Mouse (Mus musculus): ENCODE results near the gene Cd84. TPM values are rescaled to one million over a fixed set of nuclear protein-coding genes. Genes with fewer than 3 reads are reported as not detected.

Gene Cd84
- polyA plus RNA-seq, 1 experiment: 1.0 TPM

DNA sequence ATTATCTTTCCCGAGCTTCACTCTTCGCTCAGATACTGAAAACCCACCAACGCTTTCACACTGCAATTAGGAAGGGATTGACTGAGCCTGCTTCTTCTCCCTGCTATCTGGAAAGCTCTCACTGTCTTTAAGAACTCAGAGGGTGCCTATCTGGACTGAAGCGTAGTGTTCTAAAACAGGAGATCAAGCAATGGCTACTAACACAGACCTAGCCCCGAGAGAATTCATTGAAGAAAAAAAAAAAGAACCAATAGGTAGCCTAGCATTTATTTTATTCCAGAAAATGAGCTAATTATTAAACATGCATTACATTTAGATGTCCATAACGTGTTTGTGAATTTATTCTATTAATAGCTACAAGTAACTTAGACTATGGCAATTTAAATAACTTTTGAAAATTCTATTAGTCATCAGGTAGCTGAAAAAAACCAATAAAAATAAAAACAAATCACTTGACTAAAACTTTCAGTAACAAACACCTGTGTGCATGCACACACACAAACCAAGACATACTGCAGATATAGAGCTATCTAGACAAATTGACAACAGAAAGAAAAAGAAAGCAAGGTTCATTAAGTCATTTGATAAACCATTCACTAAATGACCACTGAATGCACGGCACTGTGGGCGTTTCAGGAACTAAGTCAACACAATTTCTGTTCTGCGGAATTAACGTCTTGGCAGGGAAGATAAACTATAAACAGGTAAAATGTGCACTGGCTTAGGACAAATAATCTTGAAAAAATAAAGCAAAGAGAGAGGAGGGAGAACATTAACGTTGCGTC lies 78.8 kb downstream of the Cd84 start:
- no peak for DNase-seq
- no peaks in the 10 kb centered on the region for H3K4me1 ChIP-seq (ENCODE audit: control insufficient read depth, insufficient read depth, low read length)
- no peak overlapping the region for H3K4me3 ChIP-seq (replicated peaks; ENCODE audit: insufficient read depth, low read depth, low read length)
- no peak overlapping the region for H3K27ac ChIP-seq (ENCODE audit: insufficient read depth, low read length)
- WGBS: 84% methylated on average over 12 of the region's 12 CpGs
- no peaks in the 10 kb centered on the region for H3K27me3 ChIP-seq (ENCODE audit: control insufficient read depth, insufficient read depth, low read length)
- TF ChIP-seq CTCF (IDR thresholded peaks at IDR 0.05; ENCODE audit: borderline replicate concordance, insufficient read depth, low read depth, low read length): no peak

DNA sequence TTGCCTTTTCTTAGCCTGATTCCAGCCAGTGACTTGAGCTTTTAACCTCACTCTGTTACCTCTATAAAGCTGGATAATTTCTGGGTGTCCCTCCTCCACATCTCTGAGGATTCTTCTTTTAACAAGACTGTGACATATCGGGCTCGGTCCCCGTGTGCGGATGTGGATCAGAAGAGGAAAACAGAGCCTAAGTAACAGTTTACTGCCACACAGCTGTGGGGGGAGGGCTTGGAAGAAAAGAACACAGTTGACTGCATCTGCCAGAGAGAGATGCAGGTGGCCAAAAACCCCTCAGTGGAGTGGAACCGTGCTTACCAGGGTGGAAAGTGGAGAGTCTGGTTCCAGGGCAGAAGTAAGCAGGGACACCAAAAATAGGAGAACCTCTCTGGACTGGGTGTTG lies 79.7 kb downstream of the Cd84 start:
- Histone ChIP-seq H3K4me3 (replicated peaks; ENCODE audit: insufficient read depth, low read depth, low read length) (no peak overlapping the region), H3K4me1 (ENCODE audit: control insufficient read depth, insufficient read depth, low read length) (no peaks in the 10 kb centered on the region), H3K27me3 (ENCODE audit: control insufficient read depth, insufficient read depth, low read length) (no peaks in the 10 kb centered on the region), H3K27ac (ENCODE audit: insufficient read depth, low read length) (no peak overlapping the region)
- WGBS: 66% methylated on average over 5 of the region's 5 CpGs
- TF ChIP-seq CTCF (IDR thresholded peaks at IDR 0.05; ENCODE audit: borderline replicate concordance, insufficient read depth, low read depth, low read length) (no peak), POLR2A (IDR thresholded peaks at IDR 0.05; ENCODE audit: borderline replicate concordance, insufficient read depth, low read length) (no peak)
- no peak for DNase-seq

DNA sequence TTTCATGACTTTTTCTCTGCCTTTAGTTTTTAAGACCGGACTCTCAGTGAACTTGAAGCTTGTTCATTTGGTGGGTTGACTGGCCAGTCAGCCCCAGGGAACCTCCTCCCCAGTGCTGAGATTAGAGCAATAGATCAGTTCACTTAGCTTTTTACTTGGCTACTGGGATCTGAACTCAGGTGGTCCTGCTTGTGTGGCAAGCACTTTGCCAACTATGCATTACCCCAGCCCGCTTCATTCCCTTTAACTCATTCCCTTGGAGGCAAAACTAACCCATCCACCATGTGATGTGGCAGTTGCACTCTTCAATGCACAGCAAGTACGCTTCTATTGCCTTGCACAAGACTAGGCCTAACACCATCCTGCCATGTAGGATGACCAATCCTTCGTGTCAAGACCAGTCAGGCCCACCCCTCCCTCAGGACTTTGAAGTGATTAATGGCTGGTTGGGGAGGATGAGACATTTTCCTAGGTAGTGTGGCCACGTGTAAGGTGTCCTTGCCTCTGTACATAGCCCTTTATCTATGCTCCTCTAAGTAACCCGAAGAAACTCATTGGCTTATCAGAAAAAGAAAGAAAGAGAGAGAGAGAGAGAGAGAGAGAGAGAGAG lies 80.5 kb downstream of the Cd84 start:
- Histone ChIP-seq H3K4me1 (ENCODE audit: control insufficient read depth, insufficient read depth, low read length) (no peaks in the 10 kb centered on the region), H3K4me3 (replicated peaks; ENCODE audit: insufficient read depth, low read depth, low read length) (no peak overlapping the region), H3K27ac (ENCODE audit: insufficient read depth, low read length) (no peak overlapping the region), H3K27me3 (ENCODE audit: control insufficient read depth, insufficient read depth, low read length) (no peaks in the 10 kb centered on the region)
- 78% methylated on average over 6 of the region's 6 CpGs for WGBS
- DNase-seq: no peak
- TF ChIP-seq CTCF (IDR thresholded peaks at IDR 0.05; ENCODE audit: borderline replicate concordance, insufficient read depth, low read depth, low read length) (no peak), POLR2A (IDR thresholded peaks at IDR 0.05; ENCODE audit: borderline replicate concordance, insufficient read depth, low read length) (no peak)

DNA sequence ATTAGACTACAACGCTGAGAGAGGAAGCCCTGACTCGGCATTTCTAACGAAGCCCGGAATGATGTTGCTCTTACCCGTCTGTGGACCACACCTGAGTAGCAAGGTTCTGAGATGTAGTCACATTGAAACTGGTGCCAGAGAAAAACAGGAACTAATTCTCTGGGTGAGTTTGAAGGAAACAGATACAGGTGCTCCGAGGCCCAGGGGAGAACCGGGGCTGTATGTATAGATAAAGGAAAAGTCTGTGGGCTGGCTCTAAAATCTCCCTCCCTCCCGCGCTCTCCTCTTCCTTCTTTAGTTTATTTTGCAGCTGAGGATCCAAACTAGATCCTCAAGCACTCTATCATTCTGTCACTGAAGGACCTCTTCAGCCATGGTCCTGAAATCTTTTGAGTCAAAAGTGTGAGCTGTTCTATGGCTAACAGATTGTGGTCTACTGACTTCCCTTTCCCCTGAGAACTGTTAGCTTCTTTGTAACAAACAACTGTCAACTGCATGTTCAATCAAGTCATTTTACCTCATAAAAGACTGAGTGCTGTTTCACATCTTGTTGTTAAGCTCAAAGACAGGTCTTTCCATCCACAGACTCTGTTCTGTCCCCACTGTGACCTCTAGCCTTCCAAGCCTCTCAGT lies 81.6 kb downstream of the Cd84 start:
- TF ChIP-seq CTCF (IDR thresholded peaks at IDR 0.05; ENCODE audit: borderline replicate concordance, insufficient read depth, low read depth, low read length) (no peak), POLR2A (IDR thresholded peaks at IDR 0.05; ENCODE audit: borderline replicate concordance, insufficient read depth, low read length) (no peak)
- WGBS: 89% methylated on average over 9 of the region's 9 CpGs
- Histone ChIP-seq H3K27me3 (ENCODE audit: control insufficient read depth, insufficient read depth, low read length) (no peaks in the 10 kb centered on the region), H3K27ac (ENCODE audit: insufficient read depth, low read length) (no peak overlapping the region), H3K4me3 (replicated peaks; ENCODE audit: insufficient read depth, low read depth, low read length) (no peak overlapping the region), H3K4me1 (ENCODE audit: control insufficient read depth, insufficient read depth, low read length) (no peaks in the 10 kb centered on the region)
- no peak for DNase-seq

DNA sequence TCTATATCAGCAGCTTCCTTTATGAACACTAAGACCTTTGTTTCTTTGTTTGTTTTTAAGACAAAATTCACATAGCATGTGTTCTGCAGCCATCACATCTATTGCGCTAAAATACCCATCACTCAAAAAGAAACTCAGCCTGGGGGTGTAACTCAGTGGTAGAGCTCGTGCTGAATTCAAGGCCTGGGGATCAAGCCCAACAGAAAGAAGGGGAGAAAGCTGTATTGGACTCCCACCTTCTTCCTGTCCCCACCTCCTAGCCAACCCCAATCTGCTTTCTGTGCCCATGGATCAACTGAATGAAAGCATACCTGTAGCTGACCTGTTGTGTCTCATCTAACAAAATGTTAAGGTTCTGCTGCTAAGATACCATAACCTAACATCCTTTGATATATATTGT lies 82.1 kb downstream of the Cd84 start:
- Histone ChIP-seq H3K27me3 (ENCODE audit: control insufficient read depth, insufficient read depth, low read length) (no peaks in the 10 kb centered on the region), H3K27ac (ENCODE audit: insufficient read depth, low read length) (no peak overlapping the region), H3K4me1 (ENCODE audit: control insufficient read depth, insufficient read depth, low read length) (no peaks in the 10 kb centered on the region), H3K4me3 (replicated peaks; ENCODE audit: insufficient read depth, low read depth, low read length) (no peak overlapping the region)
- DNase-seq: no peak
- TF ChIP-seq POLR2A (IDR thresholded peaks at IDR 0.05; ENCODE audit: borderline replicate concordance, insufficient read depth, low read length): no peak
- TF ChIP-seq CTCF (IDR thresholded peaks at IDR 0.05; ENCODE audit: borderline replicate concordance, insufficient read depth, low read depth, low read length): no peak
- 74% methylated on average over 2 of the region's 2 CpGs for WGBS

DNA sequence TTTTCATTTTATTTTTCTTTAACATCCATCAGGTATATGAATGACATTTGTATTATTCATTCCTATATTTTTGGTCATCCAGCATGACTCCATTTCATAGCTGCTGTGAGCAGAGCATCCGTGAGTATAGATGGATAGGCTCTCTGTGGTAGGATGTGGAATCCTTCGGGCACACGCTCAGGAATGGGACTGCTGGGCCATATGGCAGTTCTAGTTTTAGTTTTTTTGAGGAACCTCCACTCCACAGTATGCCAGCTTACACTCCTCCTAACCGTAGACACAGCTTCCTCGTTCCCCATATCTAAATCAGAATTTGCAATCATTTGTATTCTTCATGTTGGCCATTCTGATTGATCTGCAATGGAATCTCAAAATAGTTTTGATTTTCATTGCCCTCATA lies 83.3 kb downstream of the Cd84 start:
- Histone ChIP-seq H3K27ac (ENCODE audit: insufficient read depth, low read length) (no peak overlapping the region), H3K4me3 (replicated peaks; ENCODE audit: insufficient read depth, low read depth, low read length) (no peak overlapping the region), H3K27me3 (ENCODE audit: control insufficient read depth, insufficient read depth, low read length) (no peaks in the 10 kb centered on the region), H3K4me1 (ENCODE audit: control insufficient read depth, insufficient read depth, low read length) (no peaks in the 10 kb centered on the region)
- no peak for DNase-seq
- 81% methylated on average over 5 of the region's 5 CpGs for WGBS
- TF ChIP-seq POLR2A (IDR thresholded peaks at IDR 0.05; ENCODE audit: borderline replicate concordance, insufficient read depth, low read length) (no peak), CTCF (IDR thresholded peaks at IDR 0.05; ENCODE audit: borderline replicate concordance, insufficient read depth, low read depth, low read length) (no peak)

DNA sequence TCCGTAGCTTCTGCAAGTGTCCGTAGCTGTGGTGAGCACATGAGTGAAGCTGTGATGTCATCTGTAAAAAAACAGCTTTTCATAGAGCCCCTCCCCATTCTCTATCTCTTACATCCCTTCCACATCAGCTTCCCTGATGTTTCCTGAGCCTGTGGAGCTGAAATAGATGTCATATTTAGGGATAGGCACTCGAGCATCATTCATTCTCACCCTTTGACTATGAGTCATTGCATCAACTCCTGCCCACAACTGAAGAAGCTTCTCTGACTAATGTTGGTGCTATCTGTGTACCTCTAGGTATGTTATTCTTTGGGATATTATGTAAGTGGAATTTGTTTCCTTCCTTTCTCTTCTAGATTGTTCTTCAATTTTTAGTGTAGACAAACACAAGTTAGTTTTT lies 85.4 kb downstream of the Cd84 start:
- H3K27ac ChIP-seq (ENCODE audit: insufficient read depth, low read length): no peak overlapping the region
- no peaks in the 10 kb centered on the region for H3K4me1 ChIP-seq (ENCODE audit: control insufficient read depth, insufficient read depth, low read length)
- no peaks in the 10 kb centered on the region for H3K27me3 ChIP-seq (ENCODE audit: control insufficient read depth, insufficient read depth, low read length)
- 72% methylated on average over 3 of the region's 3 CpGs for WGBS
- TF ChIP-seq CTCF (IDR thresholded peaks at IDR 0.05; ENCODE audit: borderline replicate concordance, insufficient read depth, low read depth, low read length): no peak
- TF ChIP-seq POLR2A (IDR thresholded peaks at IDR 0.05; ENCODE audit: borderline replicate concordance, insufficient read depth, low read length): no peak
- H3K4me3 ChIP-seq (replicated peaks; ENCODE audit: insufficient read depth, low read depth, low read length): no peak overlapping the region
- no peak for DNase-seq

DNA sequence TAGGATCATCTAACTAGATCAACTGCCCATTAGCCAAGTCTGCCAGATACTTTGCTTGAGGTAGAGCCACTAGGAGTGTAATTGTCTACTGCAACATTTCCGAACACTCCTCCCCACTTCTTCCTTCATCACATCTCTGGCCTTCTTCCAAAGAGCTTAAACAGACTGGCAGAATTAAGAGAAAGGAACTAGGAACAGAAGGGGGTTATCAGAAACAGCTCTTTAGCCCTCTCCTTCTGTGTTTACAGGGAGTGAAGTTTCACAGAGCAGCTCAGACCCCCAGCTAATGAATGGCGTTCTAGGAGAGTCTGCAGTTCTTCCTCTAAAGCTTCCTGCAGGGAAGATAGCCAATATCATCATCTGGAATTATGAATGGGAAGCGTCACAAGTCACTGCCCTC lies 94.4 kb downstream of the Cd84 start:
- H3K27me3 ChIP-seq (ENCODE audit: control insufficient read depth, insufficient read depth, low read length): no peaks in the 10 kb centered on the region
- no peak overlapping the region for H3K27ac ChIP-seq (ENCODE audit: insufficient read depth, low read length)
- no peak for DNase-seq
- WGBS: 34% methylated on average over 3 of the region's 3 CpGs
- no peak for TF ChIP-seq POLR2A (IDR thresholded peaks at IDR 0.05; ENCODE audit: borderline replicate concordance, insufficient read depth, low read length)
- no peak for TF ChIP-seq CTCF (IDR thresholded peaks at IDR 0.05; ENCODE audit: borderline replicate concordance, insufficient read depth, low read depth, low read length)
- no peaks in the 10 kb centered on the region for H3K4me1 ChIP-seq (ENCODE audit: control insufficient read depth, insufficient read depth, low read length)
- H3K4me3 ChIP-seq (replicated peaks; ENCODE audit: insufficient read depth, low read depth, low read length): no peak overlapping the region

Measured in cerebellum, adult 2 months (tissue).